Mouse (Mus musculus): Measurements from ENCODE around the gene Olfr629. TPM values are rescaled to one million over a fixed set of nuclear protein-coding genes. Genes with fewer than 3 reads are reported as not detected.
"Not testable (repeated sequence)": the region's sequence is repeated elsewhere in the genome, so short reads cannot be mapped to it uniquely, and the experiment has no call there.

Olfr629 gene
- polyA plus RNA-seq, 1 experiment from 2014 or later = not detected

DNA sequence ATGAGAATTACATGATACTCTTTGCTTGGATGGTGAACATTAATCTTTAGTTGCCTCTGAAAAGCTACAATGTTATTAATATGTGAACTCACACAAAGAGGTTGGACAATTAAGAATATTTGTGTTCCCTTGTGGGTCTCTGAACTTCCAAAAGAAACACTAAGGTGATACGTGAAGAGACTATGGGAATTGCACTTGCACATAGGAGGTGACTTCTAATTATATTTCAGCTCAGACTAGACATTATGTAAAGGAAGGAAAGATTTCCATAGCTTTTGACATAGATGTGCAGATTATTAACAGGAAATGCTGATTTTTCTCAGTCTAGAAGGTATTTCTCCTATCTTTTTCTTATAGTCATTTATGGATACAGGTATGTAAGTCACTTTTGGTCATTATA lies 14.7 kb downstream of the Olfr629 start, which contains the start of gene Olfr628:
TSS of gene Olfr628 (plus strand) at position 301 of the 400 bp plus-strand sequence.
- WGBS = 84% methylated on average over 1 of the region's 1 CpGs
- ATAC-seq (ENCODE audit: low read depth) = no peak
- no peaks in the 10 kb centered on the region for H3K9me3 ChIP-seq (ENCODE audit: control insufficient read depth, low read length)
- H3K27me3 ChIP-seq (replicated peaks; ENCODE audit: control insufficient read depth, insufficient read depth, low read length) = no peaks in the 10 kb centered on the region
- DNase-seq (ENCODE audit: low spot score) = no peak
- no peaks in the 10 kb centered on the region for H3K36me3 ChIP-seq (ENCODE audit: control insufficient read depth, insufficient read depth, low read length)
- H3K9ac ChIP-seq (ENCODE audit: low read depth, low read length) = no peak within 1 kb of the TSS
- H3K4me1 ChIP-seq (ENCODE audit: control insufficient read depth, insufficient read depth, low read length) = no peaks in the 10 kb centered on the region
- H3K4me2 ChIP-seq (ENCODE audit: low read depth, low read length) = no peak within 1 kb of the TSS
- no peak within 1 kb of the TSS for H3K4me3 ChIP-seq (ENCODE audit: low read depth, low read length)
- no peak within 1 kb of the TSS for H3K27ac ChIP-seq (replicated peaks; ENCODE audit: low read depth, low read length)

DNA sequence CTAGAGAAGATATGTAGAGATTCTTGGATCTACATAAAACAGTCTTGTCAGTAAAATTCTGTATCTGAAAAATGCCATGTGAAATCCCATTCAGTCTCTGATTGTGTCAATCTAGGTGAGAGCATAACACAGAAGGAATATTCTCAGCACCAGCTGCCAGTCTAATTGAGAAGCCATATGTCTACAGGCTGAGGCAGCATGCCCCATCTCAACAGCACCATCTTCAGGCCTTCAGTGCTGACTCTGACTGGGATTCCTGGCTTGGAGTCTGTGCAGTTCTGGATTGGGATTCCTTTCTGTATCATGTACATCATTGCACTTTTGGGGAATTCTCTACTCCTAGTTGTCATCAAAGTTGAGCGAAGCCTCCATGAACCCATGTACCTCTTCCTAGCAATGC lies 28.3 kb downstream of the Olfr629 start:
- H3K27ac ChIP-seq (replicated peaks; ENCODE audit: low read depth, low read length); H3K27me3 ChIP-seq (replicated peaks; ENCODE audit: control insufficient read depth, insufficient read depth, low read length); H3K4me1 ChIP-seq (ENCODE audit: control insufficient read depth, insufficient read depth, low read length); H3K36me3 ChIP-seq (ENCODE audit: control insufficient read depth, insufficient read depth, low read length); H3K9me3 ChIP-seq (ENCODE audit: control insufficient read depth, low read length); ATAC-seq (ENCODE audit: low read depth); H3K9ac ChIP-seq (ENCODE audit: low read depth, low read length); H3K4me3 ChIP-seq (ENCODE audit: low read depth, low read length); H3K4me2 ChIP-seq (ENCODE audit: low read depth, low read length); DNase-seq (ENCODE audit: low spot score): not testable (repeated sequence)
- 93% methylated on average over 1 of the region's 1 CpGs for WGBS

DNA sequence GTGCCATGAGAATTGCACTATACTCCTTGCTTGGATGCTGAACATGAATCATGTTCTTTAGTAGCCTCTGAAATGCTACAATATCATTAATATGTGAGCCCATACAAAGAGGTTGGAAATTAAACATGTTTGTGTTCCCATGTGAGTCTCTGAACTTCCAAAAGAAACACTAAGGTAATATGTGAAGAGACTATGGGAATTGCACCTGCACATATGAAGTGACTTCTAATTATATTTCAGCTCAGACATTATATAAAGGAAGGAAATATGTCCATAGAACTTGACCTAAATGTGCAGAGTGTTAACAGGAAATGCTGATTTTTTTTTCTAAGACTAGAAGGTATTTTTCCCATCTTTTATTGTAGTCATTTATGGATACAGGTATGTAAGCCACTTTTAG lies 30.4 kb downstream of the Olfr629 start, which contains the start of gene Olfr243:
TSS of gene Olfr243 (plus strand) at position 301 of the 400 bp plus-strand sequence.
- Histone ChIP-seq H3K27me3 (replicated peaks; ENCODE audit: control insufficient read depth, insufficient read depth, low read length) (no peaks in the 10 kb centered on the region), H3K9ac (ENCODE audit: low read depth, low read length) (no peak within 1 kb of the TSS), H3K4me2 (ENCODE audit: low read depth, low read length) (no peak within 1 kb of the TSS), H3K4me1 (ENCODE audit: control insufficient read depth, insufficient read depth, low read length) (no peaks in the 10 kb centered on the region), H3K36me3 (ENCODE audit: control insufficient read depth, insufficient read depth, low read length) (no peaks in the 10 kb centered on the region), H3K27ac (replicated peaks; ENCODE audit: low read depth, low read length) (no peak within 1 kb of the TSS), H3K4me3 (ENCODE audit: low read depth, low read length) (no peak within 1 kb of the TSS), H3K9me3 (ENCODE audit: control insufficient read depth, low read length) (no peaks in the 10 kb centered on the region)
- ATAC-seq (ENCODE audit: low read depth) (no peak), DNase-seq (ENCODE audit: low spot score) (no peak)

DNA sequence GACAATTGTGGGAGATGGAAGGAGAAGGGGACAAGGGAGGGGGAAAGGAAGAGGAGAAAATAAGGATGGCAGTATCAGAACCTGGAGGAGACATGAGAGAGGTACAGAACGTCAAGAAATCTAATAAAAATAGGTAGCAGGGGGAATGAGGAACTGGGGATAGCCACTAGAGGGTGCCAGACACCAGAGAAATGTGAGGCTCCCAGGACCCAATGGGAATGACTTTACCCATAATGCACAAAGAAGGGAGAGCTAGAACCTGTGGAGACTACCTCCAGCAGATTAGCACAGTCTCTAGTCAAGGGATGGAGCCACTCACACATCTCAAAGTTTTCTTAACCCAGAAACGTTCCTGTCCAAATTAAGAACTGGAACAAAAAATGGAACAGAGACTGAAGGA lies 32.7 kb downstream of the Olfr629 start:
- no peak overlapping the region for H3K4me3 ChIP-seq (ENCODE audit: low read depth, low read length)
- ATAC-seq (ENCODE audit: low read depth) (no peak), DNase-seq (ENCODE audit: low spot score) (no peak)
- H3K27me3 ChIP-seq (replicated peaks; ENCODE audit: control insufficient read depth, insufficient read depth, low read length) = no peaks in the 10 kb centered on the region
- no peaks in the 10 kb centered on the region for H3K36me3 ChIP-seq (ENCODE audit: control insufficient read depth, insufficient read depth, low read length)
- H3K9me3 ChIP-seq (ENCODE audit: control insufficient read depth, low read length) = no peaks in the 10 kb centered on the region
- no peaks in the 10 kb centered on the region for H3K4me1 ChIP-seq (ENCODE audit: control insufficient read depth, insufficient read depth, low read length)
- H3K4me2 ChIP-seq (ENCODE audit: low read depth, low read length) = no peak overlapping the region
- H3K9ac ChIP-seq (ENCODE audit: low read depth, low read length) = no peak overlapping the region
- WGBS = 28% methylated on average over 2 of the region's 2 CpGs
- H3K27ac ChIP-seq (replicated peaks; ENCODE audit: low read depth, low read length) = no peak overlapping the region

DNA sequence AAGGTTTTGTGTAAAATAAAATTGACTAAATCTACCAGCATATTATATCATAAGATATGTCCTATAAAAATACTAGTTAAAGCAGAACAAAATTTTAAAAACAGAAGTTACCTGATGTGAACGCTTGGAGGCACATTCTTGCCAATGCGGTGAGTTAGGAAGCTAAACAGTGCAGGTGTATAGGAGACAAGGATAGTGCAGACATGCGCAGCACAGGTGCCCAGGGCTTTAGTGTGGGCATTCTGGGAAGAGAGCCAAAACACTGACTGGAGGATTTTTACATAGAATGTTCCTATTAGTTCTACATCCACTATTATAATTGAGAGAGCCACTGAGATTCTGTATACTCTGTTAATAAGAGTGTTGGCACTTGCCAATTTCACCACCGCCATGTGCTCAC lies 45.3 kb downstream of the Olfr629 start:
- no peak overlapping the region for H3K9ac ChIP-seq (ENCODE audit: low read depth, low read length)
- no peak for DNase-seq (ENCODE audit: low spot score)
- WGBS = 90% methylated on average over 4 of the region's 4 CpGs
- no peak for ATAC-seq (ENCODE audit: low read depth)
- no peaks in the 10 kb centered on the region for H3K4me1 ChIP-seq (ENCODE audit: control insufficient read depth, insufficient read depth, low read length)
- H3K9me3 ChIP-seq (ENCODE audit: control insufficient read depth, low read length) = no peaks in the 10 kb centered on the region
- H3K4me2 ChIP-seq (ENCODE audit: low read depth, low read length) = no peak overlapping the region
- no peak overlapping the region for H3K27ac ChIP-seq (replicated peaks; ENCODE audit: low read depth, low read length)
- H3K4me3 ChIP-seq (ENCODE audit: low read depth, low read length) = no peak overlapping the region
- no peaks in the 10 kb centered on the region for H3K27me3 ChIP-seq (replicated peaks; ENCODE audit: control insufficient read depth, insufficient read depth, low read length)
- H3K36me3 ChIP-seq (ENCODE audit: control insufficient read depth, insufficient read depth, low read length) = no peaks in the 10 kb centered on the region

Other genes with a start within 250 kb of the Olfr629 start
- not detected in 2 replicates for gene Olfr609, start 246.9 kb downstream of the Olfr629 start, polyA plus RNA-seq (2014; fragmentation: Nextera tagmentation; extraction: Ambion mirVana)
- gene Olfr610, start 232.8 kb downstream of the Olfr629 start, polyA plus RNA-seq (2014; fragmentation: Nextera tagmentation; extraction: Ambion mirVana) = 0.18 TPM in 1 of 2 replicates, not detected in the other
- not detected in 2 replicates for gene Olfr611, start 224.1 kb downstream of the Olfr629 start, polyA plus RNA-seq (2014; fragmentation: Nextera tagmentation; extraction: Ambion mirVana)
- not detected in 2 replicates for gene Olfr612, start 202.2 kb downstream of the Olfr629 start, polyA plus RNA-seq (2014; fragmentation: Nextera tagmentation; extraction: Ambion mirVana)
- not detected in 2 replicates for gene Olfr613, start 196.9 kb downstream of the Olfr629 start, polyA plus RNA-seq (2014; fragmentation: Nextera tagmentation; extraction: Ambion mirVana)
- 0.06 and 0.14 TPM in 2 replicates for gene Olfr615, start 188.9 kb downstream of the Olfr629 start, polyA plus RNA-seq (2014; fragmentation: Nextera tagmentation; extraction: Ambion mirVana)
- gene Olfr616, start 175.8 kb downstream of the Olfr629 start, polyA plus RNA-seq (2014; fragmentation: Nextera tagmentation; extraction: Ambion mirVana) = not detected in 2 replicates
- gene Olfr617, start 171.9 kb downstream of the Olfr629 start, polyA plus RNA-seq (2014; fragmentation: Nextera tagmentation; extraction: Ambion mirVana) = not detected in 2 replicates
- not detected in 2 replicates for gene Olfr618, start 154.8 kb downstream of the Olfr629 start, polyA plus RNA-seq (2014; fragmentation: Nextera tagmentation; extraction: Ambion mirVana)
- not detected in 2 replicates for gene Olfr619, start 144.4 kb downstream of the Olfr629 start, polyA plus RNA-seq (2014; fragmentation: Nextera tagmentation; extraction: Ambion mirVana)
- gene Olfr620, start 132.4 kb downstream of the Olfr629 start, polyA plus RNA-seq (2014; fragmentation: Nextera tagmentation; extraction: Ambion mirVana) = not detected in 2 replicates
- gene Olfr622, start 102.2 kb downstream of the Olfr629 start, polyA plus RNA-seq (2014; fragmentation: Nextera tagmentation; extraction: Ambion mirVana) = 0.12 and 0.13 TPM in 2 replicates
- gene Olfr623, start 81.2 kb downstream of the Olfr629 start, polyA plus RNA-seq (2014; fragmentation: Nextera tagmentation; extraction: Ambion mirVana) = not detected in 2 replicates
- gene Olfr624, start 73.8 kb downstream of the Olfr629 start, polyA plus RNA-seq (2014; fragmentation: Nextera tagmentation; extraction: Ambion mirVana) = 0.04 and 0.06 TPM in 2 replicates
- gene Olfr625-ps1, start 62.2 kb downstream of the Olfr629 start, polyA plus RNA-seq (2014; fragmentation: Nextera tagmentation; extraction: Ambion mirVana) = not detected in 2 replicates
- not detected in 2 replicates for gene Olfr243, start 30.3 kb downstream of the Olfr629 start, polyA plus RNA-seq (2014; fragmentation: Nextera tagmentation; extraction: Ambion mirVana)
- gene Olfr628, start 14.6 kb downstream of the Olfr629 start, polyA plus RNA-seq (2014; fragmentation: Nextera tagmentation; extraction: Ambion mirVana) = 0.14 TPM in 1 of 2 replicates, not detected in the other
- 0.07 TPM in 1 of 2 replicates, not detected in the other for gene Olfr630, start 12.4 kb upstream of the Olfr629 start, polyA plus RNA-seq (2014; fragmentation: Nextera tagmentation; extraction: Ambion mirVana)
- 0.12 and 0.26 TPM in 2 replicates for gene Olfr69, start 26.7 kb upstream of the Olfr629 start, polyA plus RNA-seq (2014; fragmentation: Nextera tagmentation; extraction: Ambion mirVana)
- not detected in 2 replicates for gene Olfr68, start 34.8 kb upstream of the Olfr629 start, polyA plus RNA-seq (2014; fragmentation: Nextera tagmentation; extraction: Ambion mirVana)
- not detected in 2 replicates for gene Olfr67, start 46.9 kb upstream of the Olfr629 start, polyA plus RNA-seq (2014; fragmentation: Nextera tagmentation; extraction: Ambion mirVana)
- 4,240 and 4,969 TPM in 2 replicates for gene Hbb-bt, start 69.1 kb upstream of the Olfr629 start, polyA plus RNA-seq (2014; fragmentation: Nextera tagmentation; extraction: Ambion mirVana)
- gene Hbb-bs, start 83.2 kb upstream of the Olfr629 start, polyA plus RNA-seq (2014; fragmentation: Nextera tagmentation; extraction: Ambion mirVana) = 10,123 and 13,531 TPM in 2 replicates
- gene Hbb-bh2, start 95.6 kb upstream of the Olfr629 start, polyA plus RNA-seq (2014; fragmentation: Nextera tagmentation; extraction: Ambion mirVana) = not detected in 2 replicates
- gene Hbb-bh1, start 98.2 kb upstream of the Olfr629 start, polyA plus RNA-seq (2014; fragmentation: Nextera tagmentation; extraction: Ambion mirVana) = 3.6 and 8.0 TPM in 2 replicates
- 391 and 1,497 TPM in 2 replicates for gene Hbb-y, start 108.3 kb upstream of the Olfr629 start, polyA plus RNA-seq (2014; fragmentation: Nextera tagmentation; extraction: Ambion mirVana)
- gene Olfr66, start 141.3 kb upstream of the Olfr629 start, polyA plus RNA-seq (2014; fragmentation: Nextera tagmentation; extraction: Ambion mirVana) = not detected in 2 replicates
- gene Olfr64, start 149.5 kb upstream of the Olfr629 start, polyA plus RNA-seq (2014; fragmentation: Nextera tagmentation; extraction: Ambion mirVana) = not detected in 2 replicates
- gene Olfr65, start 158.5 kb upstream of the Olfr629 start, polyA plus RNA-seq (2014; fragmentation: Nextera tagmentation; extraction: Ambion mirVana) = 0.13 and 0.35 TPM in 2 replicates
- gene Olfr631, start 183.9 kb upstream of the Olfr629 start, polyA plus RNA-seq (2014; fragmentation: Nextera tagmentation; extraction: Ambion mirVana) = not detected in 2 replicates
- gene Olfr632, start 189.4 kb upstream of the Olfr629 start, polyA plus RNA-seq (2014; fragmentation: Nextera tagmentation; extraction: Ambion mirVana) = not detected in 2 replicates
- gene Olfr633, start 199.5 kb upstream of the Olfr629 start, polyA plus RNA-seq (2014; fragmentation: Nextera tagmentation; extraction: Ambion mirVana) = not detected in 2 replicates
- not detected in 2 replicates for gene Olfr635, start 226.2 kb upstream of the Olfr629 start, polyA plus RNA-seq (2014; fragmentation: Nextera tagmentation; extraction: Ambion mirVana)

Data from embryonic facial prominence, embryonic 14.5 days (tissue).